In the genomic region with DNA sequence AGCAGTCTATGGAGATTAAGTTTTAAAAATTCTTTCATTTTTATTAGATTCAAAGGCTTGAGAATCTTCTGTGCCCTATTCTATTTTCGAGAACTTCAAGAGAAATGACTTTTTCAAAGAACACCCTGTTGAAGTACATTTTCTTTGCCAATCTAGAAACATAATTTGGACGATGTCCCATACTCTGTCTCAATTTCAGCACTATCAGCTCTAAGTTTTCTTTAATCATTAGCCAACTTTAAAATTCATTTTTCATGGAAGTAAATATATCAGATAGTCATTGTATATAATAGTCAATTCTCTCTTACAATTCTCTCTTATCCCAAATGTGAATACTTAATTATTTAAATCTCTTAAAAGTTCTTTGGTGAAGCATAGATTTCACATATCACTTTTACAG, we compare ENCODE assay signal across 22 mouse cellular contexts.
"Had no signal": no experiment of that assay in that cellular context is flagged by ENCODE, and none has a peak within 500 bp of the region (broad histone marks: within the 10 kb centered on the region; RNA-seq: fewer than 3 reads in every experiment).

No protein-coding gene starts in this region.

- H3K27ac ChIP-seq: gastrocnemius, adult 2 months; heart, embryonic 10.5 days; hindbrain, embryonic 10.5 days; hindbrain, embryonic 12.5 days; hindbrain, embryonic 14.5 days; intestine, embryonic 15.5 days; left cerebral cortex, adult 2 months; limb, embryonic 10.5 days; limb, embryonic 12.5 days had no signal

- ATAC-seq: inflammation-experienced regulatory T-cells, adult 6 months; intestine, postnatal 0 days had no signal

- H3K9ac ChIP-seq: heart, embryonic 12.5 days; hindbrain, embryonic 12.5 days; hindbrain, embryonic 14.5 days; intestine, embryonic 15.5 days; limb, embryonic 12.5 days had no signal

- H3K9me3 ChIP-seq: heart, embryonic 10.5 days; heart, embryonic 12.5 days; hindbrain, embryonic 10.5 days; hindbrain, embryonic 12.5 days; intestine, embryonic 15.5 days; limb, embryonic 10.5 days; limb, embryonic 12.5 days had no signal

- H3K36me3 ChIP-seq: heart, embryonic 10.5 days; heart, embryonic 12.5 days; hindbrain, embryonic 10.5 days; hindbrain, embryonic 12.5 days; intestine, embryonic 15.5 days; limb, embryonic 10.5 days; limb, embryonic 12.5 days had no signal

- H3K27me3 ChIP-seq: heart, embryonic 12.5 days; hindbrain, embryonic 12.5 days; intestine, embryonic 15.5 days; limb, embryonic 12.5 days had no signal

- H3K4me2 ChIP-seq: heart, embryonic 12.5 days; hindbrain, embryonic 12.5 days; hindbrain, embryonic 14.5 days; intestine, embryonic 15.5 days; limb, embryonic 12.5 days had no signal

- H3K4me3 ChIP-seq: gastrocnemius, adult 2 months; heart, embryonic 10.5 days; heart, embryonic 12.5 days; hindbrain, embryonic 10.5 days; hindbrain, embryonic 12.5 days; intestine, embryonic 15.5 days; left cerebral cortex, adult 2 months; limb, embryonic 10.5 days; limb, embryonic 12.5 days had no signal

- DNase-seq: gastrocnemius, adult 2 months; gastrocnemius, postnatal 10 days; gastrocnemius, postnatal 25 days; heart, adult 18-20 months; heart, postnatal 4 days; kidney, adult 18-20 months; kidney, adult 8-10 months; kidney, postnatal 10 days; kidney, postnatal 25 days; kidney, postnatal 4 days; liver had no signal

- H3K4me1 ChIP-seq: heart, embryonic 10.5 days; heart, embryonic 12.5 days; hindbrain, embryonic 10.5 days; hindbrain, embryonic 12.5 days; intestine, embryonic 15.5 days; limb, embryonic 10.5 days; limb, embryonic 12.5 days had no signal
